Mouse (Mus musculus) testis, adult 2 months (tissue): ENCODE measurements around the gene Klhl25. TPM values are rescaled to one million over a fixed set of nuclear protein-coding genes. Genes with fewer than 3 reads are reported as not detected.
"Not testable (repeated sequence)": the region's sequence is repeated elsewhere in the genome, so short reads cannot be mapped to it uniquely, and the experiment has no call there.

Experiments used
- H3K27ac ChIP-seq: fragments of 200-500 bp; 2 replicates; pipeline ENCODE4 v1.5.1; 2012; ENCODE audit warnings: low read depth, low read length; ENCODE audit not compliant: control insufficient read depth, insufficient read depth
- H3K27me3 ChIP-seq: fragments of 200-500 bp; 2 replicates; pipeline ENCODE4 v1.6.1; 2012; ENCODE audit warnings: mild to moderate bottlenecking, low read length, moderate library complexity; ENCODE audit not compliant: control insufficient read depth, insufficient read depth
- H3K36me3 ChIP-seq: fragments of 200-500 bp; 2 replicates; pipeline ENCODE4 v1.6.1; 2012; ENCODE audit warnings: mild to moderate bottlenecking, low read length; ENCODE audit not compliant: control insufficient read depth, insufficient read depth
- H3K4me1 ChIP-seq: fragments of 200-500 bp; 2 replicates; pipeline ENCODE4 v1.6.1; 2012; ENCODE audit warnings: low read length; ENCODE audit not compliant: control insufficient read depth, insufficient read depth
- H3K4me3 ChIP-seq: fragments of 200-500 bp; 2 replicates; pipeline ENCODE4 v1.5.1; 2012; ENCODE audit warnings: low read depth, mild to moderate bottlenecking, low read length, moderate library complexity, mixed read lengths; ENCODE audit not compliant: control insufficient read depth
- CTCF ChIP-seq: fragments of 200-500 bp; IDR thresholded peaks from 2 replicates; pipeline ENCODE4 v1.5.1; 2012; ENCODE audit warnings: low read depth, mild to moderate bottlenecking, inconsistent platforms, low read length, moderate library complexity; ENCODE audit not compliant: control insufficient read depth, insufficient read depth, insufficient replicate concordance
- POLR2A ChIP-seq: fragments of 200-500 bp; IDR thresholded peaks from 2 replicates; pipeline ENCODE4 v1.6.1; 2012; ENCODE audit warnings: low read depth, mild to moderate bottlenecking, inconsistent platforms, low read length, moderate library complexity; ENCODE audit not compliant: control insufficient read depth
- polyA plus RNA-seq: library from polyadenylated mRNA; depleted of rRNA; stranded (reverse); fragments of >200 nt; gene quantifications from 2 replicates; pipeline ENCODE4 v1.2.3, GENCODE M21; 2012

Gene Klhl25
- polyA plus RNA-seq, 1 experiment: 46.7 TPM

DNA sequence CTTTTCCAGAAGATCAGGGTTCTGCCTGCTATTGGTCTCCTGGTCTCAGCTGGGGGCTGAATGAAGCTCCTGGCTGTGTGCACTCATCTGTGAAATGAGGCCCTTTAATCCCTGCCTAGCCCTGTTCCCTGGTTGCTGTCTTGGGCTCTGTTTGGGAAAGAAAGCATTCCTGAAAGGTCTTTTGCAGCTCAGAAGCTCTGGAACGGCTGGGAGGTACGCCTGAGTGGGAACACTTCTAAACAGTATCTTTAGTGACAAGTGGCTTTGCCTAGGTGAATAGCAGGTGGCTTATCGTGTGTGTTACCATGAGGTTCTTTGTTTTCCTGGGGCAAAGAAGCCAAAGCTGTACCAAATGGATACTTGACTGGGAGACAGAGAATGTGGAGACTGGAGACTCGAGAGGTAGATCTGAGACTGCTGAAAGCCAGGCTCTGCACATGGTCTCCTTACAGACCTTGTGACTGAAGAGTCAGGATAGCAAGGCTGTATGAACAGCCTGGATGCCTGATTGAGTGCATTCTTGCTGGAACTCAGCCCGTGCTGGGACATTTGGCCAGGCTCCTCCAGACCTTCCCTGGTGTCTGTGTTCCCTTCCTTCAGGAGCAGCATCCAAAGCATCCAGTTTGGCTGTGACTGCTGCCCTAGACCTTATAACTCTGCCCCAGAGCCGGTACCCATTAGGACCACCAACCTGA is 6.3 kb downstream of the Klhl25 start:
- no peak overlapping the region for H3K4me3 ChIP-seq
- no peaks in the 10 kb centered on the region for H3K27me3 ChIP-seq
- H3K27ac ChIP-seq: no peak overlapping the region
- TF ChIP-seq POLR2A (no peak), CTCF (no peak)
- H3K36me3 ChIP-seq: no peaks in the 10 kb centered on the region
- peaks cover 7% of the 10 kb centered on the region for H3K4me1 ChIP-seq

GRCm38 (mm10) chr7:75855028-75855427 is 6.9 kb downstream of the Klhl25 start:
- no peak overlapping the region for H3K27ac ChIP-seq
- H3K27me3 ChIP-seq: no peaks in the 10 kb centered on the region
- no peak overlapping the region for H3K4me3 ChIP-seq
- H3K36me3 ChIP-seq: no peaks in the 10 kb centered on the region
- TF ChIP-seq CTCF (no peak), POLR2A (no peak)
- H3K4me1 ChIP-seq: peaks cover 3% of the 10 kb centered on the region; the same call in 1 of the 2 replicates

DNA sequence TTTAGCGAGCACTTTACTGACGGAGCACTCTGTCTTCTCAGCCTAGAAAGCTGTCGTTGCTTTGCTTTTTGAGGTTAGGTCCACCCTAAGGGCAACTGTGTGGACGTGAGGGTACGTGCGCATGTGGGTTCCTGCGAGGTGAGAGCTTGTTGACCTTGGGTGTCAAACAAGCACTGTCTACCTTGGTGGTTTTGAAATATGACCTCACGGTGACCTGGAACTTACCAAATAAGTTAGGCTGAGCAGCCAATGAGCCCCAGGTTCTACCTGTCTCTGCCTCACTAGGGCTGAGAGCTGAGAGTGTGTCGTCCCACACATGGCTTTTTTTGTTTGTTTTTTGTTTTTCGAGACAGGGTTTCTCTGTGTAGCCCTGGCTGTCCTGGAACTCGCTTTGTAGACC is 8.1 kb downstream of the Klhl25 start:
- Histone ChIP-seq H3K4me3 (no peak overlapping the region), H3K27me3 (no peaks in the 10 kb centered on the region), H3K36me3 (no peaks in the 10 kb centered on the region), H3K27ac (no peak overlapping the region), H3K4me1 (peaks cover 3% of the 10 kb centered on the region; the same call in 1 of the 2 replicates)
- TF ChIP-seq POLR2A (no peak), CTCF (no peak)

GRCm38 (mm10) chr7:75859771-75860196 is 11.7 kb downstream of the Klhl25 start:
- Histone ChIP-seq H3K4me1 (no peaks in the 10 kb centered on the region; the same call in 1 of the 2 replicates), H3K4me3 (no peak overlapping the region), H3K27me3 (no peaks in the 10 kb centered on the region), H3K27ac (no peak overlapping the region), H3K36me3 (no peaks in the 10 kb centered on the region)
- TF ChIP-seq CTCF: no peak
- no peak for TF ChIP-seq POLR2A

DNA sequence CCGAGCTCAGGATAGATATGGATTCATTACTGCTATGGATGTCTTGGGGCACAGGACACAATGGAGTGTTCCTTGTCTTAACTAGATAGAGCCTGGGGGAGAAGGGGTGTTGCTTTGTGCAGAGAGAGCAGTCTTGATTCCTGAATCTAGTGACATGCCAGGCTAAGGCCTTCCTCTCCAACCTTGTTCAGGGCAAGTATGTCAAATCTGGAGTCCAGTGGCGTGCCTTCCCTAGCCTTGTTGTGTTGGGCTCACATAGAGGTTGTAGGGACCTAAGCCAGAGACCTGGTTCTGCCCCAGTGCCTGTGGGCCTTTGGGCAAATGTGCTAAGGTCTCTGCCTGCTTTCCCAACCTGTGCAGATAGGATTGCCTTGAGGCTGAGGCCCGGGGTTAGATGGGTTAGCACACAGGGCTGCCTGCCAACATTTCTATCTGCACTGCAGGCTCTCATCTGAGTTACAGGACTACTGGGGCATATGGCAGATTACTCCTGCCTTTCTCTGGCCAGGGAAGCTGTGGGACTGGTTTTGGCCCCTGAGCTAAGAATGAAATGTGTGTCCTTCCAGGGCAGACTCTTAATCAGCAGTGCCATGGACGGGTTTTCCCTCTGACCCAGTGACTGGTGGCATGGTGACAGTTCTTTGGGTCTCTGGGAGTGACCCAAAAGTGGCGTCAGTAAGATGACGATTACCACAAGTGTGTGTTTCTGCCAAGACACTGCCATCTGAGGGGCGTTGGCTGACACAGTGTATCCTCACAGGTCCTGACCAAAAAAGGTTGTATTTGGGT is 13.7 kb downstream of the Klhl25 start:
- not testable (repeated sequence) for H3K36me3 ChIP-seq

DNA sequence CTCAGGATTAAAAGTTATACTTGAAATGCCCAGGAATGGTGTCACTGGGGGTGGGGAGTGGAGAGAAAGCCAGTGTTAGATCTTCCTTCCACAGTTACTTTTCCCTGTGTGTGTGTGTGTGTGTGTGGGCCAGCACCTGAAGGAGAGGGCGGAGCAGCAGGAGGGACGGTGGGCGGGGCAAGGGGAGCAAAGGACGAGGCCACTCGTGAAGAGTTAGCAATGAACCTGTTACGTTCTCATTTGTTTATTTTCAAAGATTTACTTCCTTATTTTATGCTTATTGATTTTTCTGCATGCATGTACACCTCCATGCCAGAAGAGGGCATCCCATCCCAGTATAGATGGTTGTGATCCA is 14.3 kb downstream of the Klhl25 start:
- not testable (repeated sequence) for H3K4me1 ChIP-seq, H3K27me3 ChIP-seq, H3K36me3 ChIP-seq, H3K4me3 ChIP-seq, H3K27ac ChIP-seq

More for the DNA sequence above, 13.7 kb downstream of the Klhl25 start:
- H3K27me3 ChIP-seq, H3K4me3 ChIP-seq, H3K27ac ChIP-seq, H3K4me1 ChIP-seq: not testable (repeated sequence)

DNA sequence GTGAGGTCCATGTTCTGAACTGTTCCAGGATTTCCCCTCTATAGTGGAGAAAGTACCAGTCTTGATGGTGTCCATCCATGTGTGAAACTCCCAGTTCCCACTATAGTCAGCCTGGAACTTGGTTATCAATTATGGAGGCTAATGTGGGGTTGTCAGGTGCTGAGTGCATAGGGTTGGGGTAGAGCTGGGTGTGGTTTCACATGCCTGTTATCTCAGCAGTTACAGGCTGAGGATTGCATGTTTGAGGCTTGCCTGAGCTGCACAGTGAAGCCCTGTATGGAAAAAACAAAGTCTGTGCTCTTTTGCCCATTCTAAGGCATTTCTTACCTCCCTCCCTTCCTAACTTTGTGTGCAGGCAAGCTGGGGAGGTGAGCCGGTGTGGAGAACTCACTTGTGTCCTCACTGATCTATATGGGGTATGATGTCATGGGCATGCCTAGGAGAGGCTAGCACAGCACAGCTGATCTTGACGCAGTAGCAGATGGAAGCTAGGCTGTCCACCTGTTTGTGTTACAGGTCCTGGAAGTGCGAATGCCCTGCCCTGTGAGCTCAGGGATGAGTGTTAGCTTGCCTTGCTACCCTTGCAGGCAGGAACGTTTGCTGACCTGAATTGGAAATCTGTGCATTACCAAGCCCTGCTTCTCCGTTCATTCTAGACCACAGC is 15.3 kb downstream of the Klhl25 start:
- not testable (repeated sequence) for H3K27ac ChIP-seq, H3K4me1 ChIP-seq, H3K27me3 ChIP-seq, H3K4me3 ChIP-seq, H3K36me3 ChIP-seq
